Mouse (Mus musculus) liver, embryonic 14.5 days (tissue): ENCODE results near the gene D230025D16Rik. TPM values are rescaled to one million over a fixed set of nuclear protein-coding genes. Genes with fewer than 3 reads are reported as not detected.

Experiments
- ATAC-seq: fragments of 200-750 bp; cut with Nextera tagmentation; 2 replicates; pipeline ENCODE4 v1.8.0; 2017; ENCODE audit warnings: moderate number of reproducible peaks, mild to moderate bottlenecking, moderate library complexity; ENCODE audit not compliant: insufficient read depth
- DNase-seq, 3 experiments: peaks; one replicate each; pipeline ENCODE4 v3.0.0-alpha.2; 2012 to 2013; ENCODE audit warnings: low read depth in 3 of 3, low spot score in 3 of 3
- H3K27ac ChIP-seq: fragments of 300-500 bp; sonication (generic); 2 replicates; pipeline ENCODE4 v1.5.1; 2014; ENCODE audit warnings: moderate library complexity, mild to moderate bottlenecking, control low read depth, inconsistent platforms
- H3K27me3 ChIP-seq: fragments of 300-500 bp; sonication (generic); 2 replicates; pipeline ENCODE4 v1.6.1; 2014; ENCODE audit warnings: mild to moderate bottlenecking, low read length, moderate library complexity; ENCODE audit not compliant: control insufficient read depth, insufficient read depth
- H3K36me3 ChIP-seq: fragments of 300-500 bp; sonication (generic); replicated peaks from 2 replicates; pipeline ENCODE4 v1.6.1; 2014; ENCODE audit warnings: low read depth; ENCODE audit not compliant: control insufficient read depth, insufficient read depth
- H3K4me1 ChIP-seq, 2 experiments: fragments of 200-500 bp in 1 of 2; fragments of 300-500 bp in 1 of 2; sonication (generic) in 1 of 2; replicated peaks; 2 replicates each; pipeline ENCODE4 v1.6.1; 2012 to 2014; ENCODE audit warnings: antibody characterized with exemption in 1 of 2, inconsistent platforms in 1 of 2, low read length in 1 of 2; ENCODE audit not compliant: control insufficient read depth in 2 of 2, insufficient read depth in 2 of 2
- H3K4me2 ChIP-seq: fragments of 300-500 bp; sonication (generic); 2 replicates; pipeline ENCODE4 v1.6.1; 2014; ENCODE audit warnings: low read depth, mild to moderate bottlenecking, control low read depth, moderate library complexity
- H3K4me3 ChIP-seq, 2 experiments: fragments of 200-500 bp in 1 of 2; fragments of 300-500 bp in 1 of 2; sonication (generic) in 1 of 2; 2 replicates each; pipeline ENCODE4 v1.5.1; 2012 to 2014; ENCODE audit warnings: low read depth in 2 of 2, low read length in 2 of 2, mild to moderate bottlenecking in 2 of 2, control low read depth in 1 of 2, inconsistent platforms in 1 of 2, moderate library complexity in 1 of 2; ENCODE audit not compliant: insufficient read depth in 1 of 2
- H3K9ac ChIP-seq: fragments of 300-500 bp; sonication (generic); replicated peaks from 2 replicates; pipeline ENCODE4 v1.6.1; 2014; ENCODE audit warnings: mild to moderate bottlenecking, control low read depth, moderate library complexity
- H3K9me3 ChIP-seq: fragments of 300-500 bp; sonication (generic); 2 replicates; pipeline ENCODE4 v1.6.1; 2016; ENCODE audit warnings: low read length, mixed read lengths; ENCODE audit not compliant: control insufficient read depth
- CTCF ChIP-seq: IDR thresholded peaks from 2 replicates; pipeline ENCODE4 v1.5.1; 2016; ENCODE audit warnings: antibody characterized with exemption, low read depth, control low read depth
- EP300 ChIP-seq: IDR thresholded peaks from 2 replicates; pipeline ENCODE4 v1.6.1; 2016; ENCODE audit warnings: antibody characterized with exemption, low read depth
- WGBS: fragments of 180-500 bp; shearing (Covaris S2); extraction: QIAGEN DNeasy Blood & Tissue Kit; methylation state at CpG from one replicate; pipeline ENCODE4 v1.1.7; 2014; ENCODE audit not compliant: insufficient replicate concordance; 5-methylcytosine and 5-hydroxymethylcytosine counted together
- polyA plus RNA-seq, 2 experiments: library from polyadenylated mRNA; depleted of rRNA in 1 of 2; stranded (reverse) in 1 of 2; unstranded in 1 of 2; fragments of >200 nt; fragmentation: Nextera tagmentation in 1 of 2; extraction: Ambion mirVana in 1 of 2; gene quantifications; 2 replicates each; pipeline versions ENCODE4 v1.2.1 to v1.2.3; 2012 to 2014

The D230025D16Rik gene
- polyA plus RNA-seq, 2 experiments, result 11.9 to 14.7 TPM

DNA sequence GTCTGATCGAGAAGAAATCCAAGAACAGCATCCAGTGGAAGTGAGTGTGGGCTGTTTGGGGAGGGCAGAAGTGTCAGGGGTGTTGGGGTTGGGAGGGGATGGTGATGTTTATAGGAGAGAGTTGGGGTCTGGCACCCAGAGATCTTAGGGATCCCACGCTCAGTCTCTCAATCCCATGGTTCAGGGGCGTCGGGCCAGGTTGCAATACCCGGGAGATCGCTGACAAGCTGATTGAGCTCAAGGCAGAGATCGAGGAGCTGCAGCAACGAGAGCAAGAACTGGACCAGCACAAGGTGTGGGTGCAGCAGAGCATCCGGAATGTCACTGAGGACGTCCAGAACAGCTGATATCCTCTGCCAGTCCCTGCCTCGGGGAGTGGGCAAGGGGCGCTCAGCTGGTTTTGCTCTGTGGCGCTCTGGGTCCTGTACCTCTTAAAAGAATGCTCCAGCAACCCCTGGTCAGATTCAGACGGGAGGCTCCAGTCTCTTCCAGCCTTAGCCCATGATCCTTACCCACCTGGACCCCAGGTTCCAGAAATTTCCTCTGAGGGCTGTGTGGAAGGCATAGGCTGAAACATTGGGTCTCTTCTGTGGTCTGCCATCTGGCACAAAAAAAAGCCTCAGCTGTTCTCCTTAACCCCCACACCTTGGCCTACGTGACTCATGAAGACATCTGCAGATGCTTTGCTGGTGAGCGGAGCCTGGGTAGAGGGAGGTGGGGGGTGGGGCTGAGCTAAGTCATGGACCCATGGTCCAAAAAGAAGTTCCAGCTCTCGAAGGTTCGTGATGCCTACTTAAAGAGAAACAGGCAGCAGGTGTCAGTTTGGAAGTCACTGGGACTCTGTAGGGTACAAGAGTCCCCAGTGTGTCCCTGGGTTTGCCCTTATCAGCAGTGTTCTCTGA, 73.7 kb downstream of the D230025D16Rik start:
- Histone ChIP-seq H3K4me2 (peak overlapping the region; percentile 99), H3K9ac (peak overlapping the region; percentile 95), H3K4me3 (peak overlapping the region; percentile 97 to 98), H3K4me1 (peaks cover 43 to 55% of the 10 kb centered on the region in 2 experiments), H3K36me3 (peaks cover 49% of the 10 kb centered on the region), H3K27me3 (no peaks in the 10 kb centered on the region), H3K27ac (peak overlapping the region; percentile 97), H3K9me3 (no peaks in the 10 kb centered on the region)
- ATAC-seq (peak; percentile 12; the same call in 1 of the 2 replicates), DNase-seq (peak in 1 of 3 experiments; percentile 55)
- WGBS, result 16% methylated on average over 18 of the region's 18 CpGs
- TF ChIP-seq CTCF (no peak), EP300 (no peak)

DNA sequence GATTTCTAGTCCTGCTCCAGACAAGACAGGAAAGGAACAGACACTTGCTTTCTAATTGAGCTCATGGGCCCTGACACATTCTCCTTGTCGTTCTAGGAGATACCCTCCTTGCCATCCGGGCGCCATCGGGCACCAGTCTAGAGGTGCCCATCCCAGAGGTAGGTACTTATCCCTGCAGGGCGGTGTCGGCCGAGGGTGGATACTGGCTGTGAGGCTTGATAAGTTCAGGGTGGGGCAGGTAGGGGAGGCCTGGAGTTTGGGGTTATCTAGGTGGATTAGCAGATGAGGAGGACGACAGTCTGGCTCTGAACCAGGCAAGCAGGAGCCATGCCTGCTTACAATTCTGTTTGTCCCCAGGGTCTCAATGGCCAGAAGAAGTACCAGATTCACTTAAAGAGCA, 75.0 kb downstream of the D230025D16Rik start:
- Histone ChIP-seq H3K27ac (peak overlapping the region; percentile 97), H3K4me2 (peak overlapping the region; percentile 99), H3K36me3 (peaks cover 63% of the 10 kb centered on the region), H3K4me1 (peaks cover 43 to 68% of the 10 kb centered on the region in 2 experiments), H3K9me3 (no peaks in the 10 kb centered on the region), H3K9ac (peak overlapping the region; percentile 95), H3K4me3 (peak overlapping the region; percentile 94 to 97), H3K27me3 (no peaks in the 10 kb centered on the region)
- peak; percentile 88 to 90 (median 90) for DNase-seq
- ATAC-seq, result peak; percentile 89
- no peak for TF ChIP-seq CTCF
- TF ChIP-seq EP300, result peak; percentile 91
- 18% methylated on average over 8 of the region's 8 CpGs for WGBS

Other genes starting within 250 kb of the D230025D16Rik start
- gene Ces2h, start 224.3 kb upstream of the D230025D16Rik start, polyA plus RNA-seq (2012; rRNA removed), result not detected in 2 replicates
- gene Ces2h, start 224.3 kb upstream of the D230025D16Rik start, polyA plus RNA-seq (2014; fragmentation: Nextera tagmentation; extraction: Ambion mirVana), result not detected in 2 replicates
- gene Ces3a, start 176.5 kb upstream of the D230025D16Rik start, polyA plus RNA-seq (2012; rRNA removed), result 0.18 and 0.22 TPM in 2 replicates
- 0.14 and 0.23 TPM in 2 replicates for gene Ces3a, start 176.5 kb upstream of the D230025D16Rik start, polyA plus RNA-seq (2014; fragmentation: Nextera tagmentation; extraction: Ambion mirVana)
- not detected in 2 replicates for gene Ces3b, start 141.4 kb upstream of the D230025D16Rik start, polyA plus RNA-seq (2012; rRNA removed)
- gene Ces3b, start 141.4 kb upstream of the D230025D16Rik start, polyA plus RNA-seq (2014; fragmentation: Nextera tagmentation; extraction: Ambion mirVana), result not detected in 2 replicates
- gene Ces4a, start 93.3 kb upstream of the D230025D16Rik start, polyA plus RNA-seq (2012; rRNA removed), result not detected in 2 replicates
- not detected in 2 replicates for gene Ces4a, start 93.3 kb upstream of the D230025D16Rik start, polyA plus RNA-seq (2014; fragmentation: Nextera tagmentation; extraction: Ambion mirVana)
- 3.6 and 5.8 TPM in 2 replicates for gene Cbfb, start 54.5 kb upstream of the D230025D16Rik start, polyA plus RNA-seq (2012; rRNA removed)
- 7.5 and 7.8 TPM in 2 replicates for gene Cbfb, start 54.5 kb upstream of the D230025D16Rik start, polyA plus RNA-seq (2014; fragmentation: Nextera tagmentation; extraction: Ambion mirVana)
- 1.6 and 1.7 TPM in 2 replicates for gene B3gnt9, start 30.0 kb downstream of the D230025D16Rik start, polyA plus RNA-seq (2012; rRNA removed)
- 2.3 and 3.1 TPM in 2 replicates for gene B3gnt9, start 30.0 kb downstream of the D230025D16Rik start, polyA plus RNA-seq (2014; fragmentation: Nextera tagmentation; extraction: Ambion mirVana)
- gene Tradd, start 39.5 kb downstream of the D230025D16Rik start, polyA plus RNA-seq (2012; rRNA removed), result 5.5 and 6.0 TPM in 2 replicates
- gene Tradd, start 39.5 kb downstream of the D230025D16Rik start, polyA plus RNA-seq (2014; fragmentation: Nextera tagmentation; extraction: Ambion mirVana), result 11.5 and 15.8 TPM in 2 replicates
- gene Fbxl8, start 39.5 kb downstream of the D230025D16Rik start, polyA plus RNA-seq (2012; rRNA removed), result 1.0 and 1.3 TPM in 2 replicates
- 0.75 and 0.83 TPM in 2 replicates for gene Fbxl8, start 39.5 kb downstream of the D230025D16Rik start, polyA plus RNA-seq (2014; fragmentation: Nextera tagmentation; extraction: Ambion mirVana)
- 0.03 TPM in 1 of 2 replicates, not detected in the other for gene Hsf4, start 44.7 kb downstream of the D230025D16Rik start, polyA plus RNA-seq (2012; rRNA removed)
- gene Hsf4, start 44.7 kb downstream of the D230025D16Rik start, polyA plus RNA-seq (2014; fragmentation: Nextera tagmentation; extraction: Ambion mirVana), result 0.08 TPM in 1 of 2 replicates, not detected in the other
- 0.02 and 0.03 TPM in 2 replicates for gene Nol3, start 51.0 kb downstream of the D230025D16Rik start, polyA plus RNA-seq (2012; rRNA removed)
- not detected in 2 replicates for gene Nol3, start 51.0 kb downstream of the D230025D16Rik start, polyA plus RNA-seq (2014; fragmentation: Nextera tagmentation; extraction: Ambion mirVana)
- 1.3 and 1.6 TPM in 2 replicates for gene 4931428F04Rik, start 64.7 kb downstream of the D230025D16Rik start, polyA plus RNA-seq (2012; rRNA removed)
- 0.48 and 0.62 TPM in 2 replicates for gene 4931428F04Rik, start 64.7 kb downstream of the D230025D16Rik start, polyA plus RNA-seq (2014; fragmentation: Nextera tagmentation; extraction: Ambion mirVana)
- gene Exoc3l, start 71.0 kb downstream of the D230025D16Rik start, polyA plus RNA-seq (2012; rRNA removed), result 6.2 and 6.5 TPM in 2 replicates
- 4.5 and 4.7 TPM in 2 replicates for gene Exoc3l, start 71.0 kb downstream of the D230025D16Rik start, polyA plus RNA-seq (2014; fragmentation: Nextera tagmentation; extraction: Ambion mirVana)
- gene E2f4, start 72.5 kb downstream of the D230025D16Rik start, polyA plus RNA-seq (2012; rRNA removed), result 275 and 297 TPM in 2 replicates
- 206 and 227 TPM in 2 replicates for gene E2f4, start 72.5 kb downstream of the D230025D16Rik start, polyA plus RNA-seq (2014; fragmentation: Nextera tagmentation; extraction: Ambion mirVana)
- gene Elmo3, start 80.5 kb downstream of the D230025D16Rik start, polyA plus RNA-seq (2012; rRNA removed), result 3.6 and 4.2 TPM in 2 replicates
- gene Elmo3, start 80.5 kb downstream of the D230025D16Rik start, polyA plus RNA-seq (2014; fragmentation: Nextera tagmentation; extraction: Ambion mirVana), result 2.5 and 2.8 TPM in 2 replicates
- 10.4 and 12.1 TPM in 2 replicates for gene Lrrc29, start 101.1 kb downstream of the D230025D16Rik start, polyA plus RNA-seq (2012; rRNA removed)
- 9.1 and 11.4 TPM in 2 replicates for gene Lrrc29, start 101.1 kb downstream of the D230025D16Rik start, polyA plus RNA-seq (2014; fragmentation: Nextera tagmentation; extraction: Ambion mirVana)
- 59.1 and 66.5 TPM in 2 replicates for gene Tmem208, start 101.2 kb downstream of the D230025D16Rik start, polyA plus RNA-seq (2012; rRNA removed)
- 103 and 107 TPM in 2 replicates for gene Tmem208, start 101.2 kb downstream of the D230025D16Rik start, polyA plus RNA-seq (2014; fragmentation: Nextera tagmentation; extraction: Ambion mirVana)
- 3.4 and 4.4 TPM in 2 replicates for gene Fhod1, start 122.8 kb downstream of the D230025D16Rik start, polyA plus RNA-seq (2012; rRNA removed)
- 0.42 and 0.82 TPM in 2 replicates for gene Fhod1, start 122.8 kb downstream of the D230025D16Rik start, polyA plus RNA-seq (2014; fragmentation: Nextera tagmentation; extraction: Ambion mirVana)
- gene Slc9a5, start 123.7 kb downstream of the D230025D16Rik start, polyA plus RNA-seq (2012; rRNA removed), result 0.87 and 0.90 TPM in 2 replicates
- 0.08 and 0.14 TPM in 2 replicates for gene Slc9a5, start 123.7 kb downstream of the D230025D16Rik start, polyA plus RNA-seq (2014; fragmentation: Nextera tagmentation; extraction: Ambion mirVana)
- 0.08 TPM in 2 replicates for gene Plekhg4, start 148.1 kb downstream of the D230025D16Rik start, polyA plus RNA-seq (2012; rRNA removed)
- gene Plekhg4, start 148.1 kb downstream of the D230025D16Rik start, polyA plus RNA-seq (2014; fragmentation: Nextera tagmentation; extraction: Ambion mirVana), result 0.06 TPM in 2 replicates
- gene Kctd19, start 188.4 kb downstream of the D230025D16Rik start, polyA plus RNA-seq (2012; rRNA removed), result not detected in 2 replicates
- gene Kctd19, start 188.4 kb downstream of the D230025D16Rik start, polyA plus RNA-seq (2014; fragmentation: Nextera tagmentation; extraction: Ambion mirVana), result not detected in 2 replicates
- 0.04 and 0.09 TPM in 2 replicates for gene Lrrc36, start 188.4 kb downstream of the D230025D16Rik start, polyA plus RNA-seq (2012; rRNA removed)
- gene Lrrc36, start 188.4 kb downstream of the D230025D16Rik start, polyA plus RNA-seq (2014; fragmentation: Nextera tagmentation; extraction: Ambion mirVana), result 0.08 and 0.10 TPM in 2 replicates
- 0.49 and 0.60 TPM in 2 replicates for gene Tppp3, start 246.4 kb downstream of the D230025D16Rik start, polyA plus RNA-seq (2012; rRNA removed)
- 0.49 and 0.63 TPM in 2 replicates for gene Tppp3, start 246.4 kb downstream of the D230025D16Rik start, polyA plus RNA-seq (2014; fragmentation: Nextera tagmentation; extraction: Ambion mirVana)